Mouse (Mus musculus) layer of hippocampus, adult 9-10 months (tissue): Measurements from ENCODE around the gene Pgghg.

Source experiments
- DNase-seq: peaks from one replicate; pipeline ENCODE4 v3.0.0; 2022; ENCODE audit warnings: low spot score

The Pgghg gene

DNA sequence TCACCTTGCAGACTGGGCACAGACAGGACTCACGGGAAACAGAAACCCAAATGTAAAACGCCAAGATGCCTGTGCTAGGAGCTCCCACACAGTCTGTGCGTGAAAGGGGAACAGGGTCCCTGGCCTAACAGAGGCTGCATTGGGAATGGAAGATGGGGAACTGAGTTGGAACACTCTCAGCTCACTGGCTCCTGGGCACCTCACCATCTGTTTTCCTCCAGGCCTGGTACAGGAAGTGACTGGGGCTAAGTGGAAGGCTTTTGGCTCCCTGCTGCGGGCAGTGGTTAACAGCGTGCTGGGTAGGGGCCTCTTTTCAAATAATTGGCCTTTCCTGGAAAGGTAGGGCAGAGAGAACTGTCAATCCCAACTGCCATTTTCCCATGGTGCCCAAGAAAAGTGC is 49.4 kb downstream of the Pgghg start:
- no peak for DNase-seq

- no peak for DNase-seq
These were observed 50.0 kb downstream of the Pgghg start for GRCm38 (mm10) chr7:140991117-140991689.
